Mouse (Mus musculus): ENCODE results near the gene St7. TPM values are rescaled to one million over a fixed set of nuclear protein-coding genes. Genes with fewer than 3 reads are reported as not detected.

St7 gene
- polyA plus RNA-seq (2015; fragmentation: Nextera tagmentation; extraction: Ambion mirVana) = 23.7 and 24.5 TPM in 2 replicates

- DNase-seq (ENCODE audit: low spot score) (peak; percentile 69), ATAC-seq (peak; percentile 26)
- Histone ChIP-seq H3K4me3 (ENCODE audit: low read depth, low read length) (peak within 1 kb of the TSS; percentile 86), H3K27ac (ENCODE audit: low read length) (peak within 1 kb of the TSS; percentile 97), H3K9ac (replicated peaks; ENCODE audit: low read depth) (peak within 1 kb of the TSS; percentile 89), H3K9me3 (ENCODE audit: low read length) (no peaks in the 10 kb centered on the region), H3K27me3 (replicated peaks; ENCODE audit: insufficient read depth, low read length) (no peaks in the 10 kb centered on the region), H3K4me2 (replicated peaks; ENCODE audit: low read depth, low read length) (peak within 1 kb of the TSS; percentile 67), H3K36me3 (ENCODE audit: insufficient read depth, low read length) (no peaks in the 10 kb centered on the region), H3K4me1 (ENCODE audit: insufficient read depth, low read depth, low read length) (peaks cover 7% of the 10 kb centered on the region; the same call in 1 of the 2 replicates)
- TF ChIP-seq CTCF (IDR thresholded peaks at IDR 0.05) (no peak), EP300 (IDR thresholded peaks at IDR 0.05) (peak; percentile 73)
- WGBS = 53% methylated on average over 7 of the region's 7 CpGs
These were observed at the start of gene St7 for GRCm38 (mm10) chr6:17692647-17693046. Gene St7, plus strand, starts transcription at chr6:17692933.

DNA sequence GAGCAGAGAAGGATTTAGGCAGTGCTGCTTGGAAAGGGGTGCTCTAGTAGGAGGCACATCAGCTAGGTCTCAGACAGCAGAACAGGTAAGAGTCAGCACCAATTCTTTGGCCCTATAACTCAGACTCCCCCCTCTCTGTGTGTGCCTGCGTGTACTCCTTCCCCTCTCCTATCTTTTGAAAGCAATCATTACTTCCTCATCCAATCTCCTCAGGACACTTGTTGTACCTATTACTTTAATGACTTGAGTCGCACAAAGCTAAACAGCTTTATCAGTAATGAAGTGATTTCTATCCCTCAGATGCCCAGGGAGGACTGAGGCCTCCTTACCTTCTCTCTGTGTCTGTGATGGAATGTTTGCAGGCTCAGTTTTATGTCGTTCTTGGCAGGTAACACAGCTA, 46.6 kb upstream of the St7 start:
- no peak overlapping the region for H3K9ac ChIP-seq (replicated peaks; ENCODE audit: low read depth)
- no peak for ATAC-seq
- no peak overlapping the region for H3K4me3 ChIP-seq (ENCODE audit: low read depth, low read length)
- H3K27ac ChIP-seq (ENCODE audit: low read length) = no peak overlapping the region
- WGBS = 13% methylated on average over 3 of the region's 3 CpGs
- H3K9me3 ChIP-seq (ENCODE audit: low read length) = no peaks in the 10 kb centered on the region
- H3K4me2 ChIP-seq (replicated peaks; ENCODE audit: low read depth, low read length) = no peak overlapping the region
- H3K27me3 ChIP-seq (replicated peaks; ENCODE audit: insufficient read depth, low read length) = no peaks in the 10 kb centered on the region
- H3K4me1 ChIP-seq (ENCODE audit: insufficient read depth, low read depth, low read length) = peaks cover 4% of the 10 kb centered on the region
- H3K36me3 ChIP-seq (ENCODE audit: insufficient read depth, low read length) = peaks cover 3% of the 10 kb centered on the region; the same call in 1 of the 2 replicates
- DNase-seq (ENCODE audit: low spot score) = no peak
- TF ChIP-seq EP300 (IDR thresholded peaks at IDR 0.05) (no peak), CTCF (IDR thresholded peaks at IDR 0.05) (no peak)

GRCm38 (mm10) chr6:17652132-17652531, 40.6 kb upstream of the St7 start:
- peaks cover 12% of the 10 kb centered on the region; the same call in 1 of the 2 replicates for H3K36me3 ChIP-seq (ENCODE audit: insufficient read depth, low read length)
- peak; percentile 56 for DNase-seq (ENCODE audit: low spot score)
- no peaks in the 10 kb centered on the region for H3K4me1 ChIP-seq (ENCODE audit: insufficient read depth, low read depth, low read length)
- no peak overlapping the region for H3K4me3 ChIP-seq (ENCODE audit: low read depth, low read length)
- no peak overlapping the region for H3K4me2 ChIP-seq (replicated peaks; ENCODE audit: low read depth, low read length)
- H3K9ac ChIP-seq (replicated peaks; ENCODE audit: low read depth) = no peak overlapping the region
- no peak overlapping the region for H3K27ac ChIP-seq (ENCODE audit: low read length)
- no peaks in the 10 kb centered on the region for H3K9me3 ChIP-seq (ENCODE audit: low read length)
- no peaks in the 10 kb centered on the region for H3K27me3 ChIP-seq (replicated peaks; ENCODE audit: insufficient read depth, low read length)
- ATAC-seq = 0 out of 2 replicates have a peak, but pooled peaks have one; percentile 12
- WGBS = 59% methylated on average over 2 of the region's 2 CpGs
- TF ChIP-seq CTCF (IDR thresholded peaks at IDR 0.05) = no peak
- TF ChIP-seq EP300 (IDR thresholded peaks at IDR 0.05) = 0 out of 2 replicates have a peak, but pooled peaks have one; percentile 35

DNA sequence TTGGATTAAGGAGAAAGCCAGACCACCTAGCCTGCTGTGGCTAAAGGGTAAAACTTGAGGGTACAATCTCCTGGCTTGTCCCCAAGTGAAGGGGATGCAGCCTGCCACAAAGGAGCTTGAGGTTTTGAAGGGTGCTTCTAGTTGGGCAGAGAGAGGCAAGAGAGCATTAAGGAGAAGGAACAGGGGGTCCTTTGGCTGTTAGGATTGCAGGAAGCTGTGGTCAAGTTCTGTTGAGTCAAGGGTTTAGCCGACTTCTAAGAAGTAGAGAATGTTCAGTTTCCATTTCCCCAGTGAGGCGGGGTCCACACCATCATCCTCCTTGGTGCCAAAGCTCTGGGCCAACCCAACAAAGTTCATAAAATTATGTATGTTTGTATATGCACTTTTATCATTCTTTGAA, 37.7 kb upstream of the St7 start:
- TF ChIP-seq EP300 (IDR thresholded peaks at IDR 0.05) (peak; percentile 59), CTCF (IDR thresholded peaks at IDR 0.05) (no peak)
- H3K36me3 ChIP-seq (ENCODE audit: insufficient read depth, low read length) = peaks cover 8% of the 10 kb centered on the region; the same call in 1 of the 2 replicates
- no peaks in the 10 kb centered on the region for H3K9me3 ChIP-seq (ENCODE audit: low read length)
- no peak overlapping the region for H3K9ac ChIP-seq (replicated peaks; ENCODE audit: low read depth)
- no peak overlapping the region for H3K4me3 ChIP-seq (ENCODE audit: low read depth, low read length)
- no peak overlapping the region for H3K27ac ChIP-seq (ENCODE audit: low read length)
- WGBS = 79% methylated on average over 2 of the region's 2 CpGs
- H3K27me3 ChIP-seq (replicated peaks; ENCODE audit: insufficient read depth, low read length) = no peaks in the 10 kb centered on the region
- DNase-seq (ENCODE audit: low spot score) = peak; percentile 25
- H3K4me2 ChIP-seq (replicated peaks; ENCODE audit: low read depth, low read length) = no peak overlapping the region
- no peaks in the 10 kb centered on the region for H3K4me1 ChIP-seq (ENCODE audit: insufficient read depth, low read depth, low read length)
- peak; percentile 17; the same call in 1 of the 2 replicates for ATAC-seq

- DNase-seq (ENCODE audit: low spot score) (no peak), ATAC-seq (no peak)
- Histone ChIP-seq H3K9me3 (ENCODE audit: low read length) (no peaks in the 10 kb centered on the region), H3K27ac (ENCODE audit: low read length) (no peak overlapping the region), H3K36me3 (ENCODE audit: insufficient read depth, low read length) (peaks cover 8% of the 10 kb centered on the region; the same call in 1 of the 2 replicates), H3K4me2 (replicated peaks; ENCODE audit: low read depth, low read length) (no peak overlapping the region), H3K27me3 (replicated peaks; ENCODE audit: insufficient read depth, low read length) (no peaks in the 10 kb centered on the region), H3K4me3 (ENCODE audit: low read depth, low read length) (no peak overlapping the region), H3K4me1 (ENCODE audit: insufficient read depth, low read depth, low read length) (no peaks in the 10 kb centered on the region), H3K9ac (replicated peaks; ENCODE audit: low read depth) (no peak overlapping the region)
- WGBS = 86% methylated on average over 1 of the region's 1 CpGs
- no peak for TF ChIP-seq CTCF (IDR thresholded peaks at IDR 0.05)
- TF ChIP-seq EP300 (IDR thresholded peaks at IDR 0.05) = no peak
These were observed 35.4 kb upstream of the St7 start for GRCm38 (mm10) chr6:17657308-17657707.

DNA sequence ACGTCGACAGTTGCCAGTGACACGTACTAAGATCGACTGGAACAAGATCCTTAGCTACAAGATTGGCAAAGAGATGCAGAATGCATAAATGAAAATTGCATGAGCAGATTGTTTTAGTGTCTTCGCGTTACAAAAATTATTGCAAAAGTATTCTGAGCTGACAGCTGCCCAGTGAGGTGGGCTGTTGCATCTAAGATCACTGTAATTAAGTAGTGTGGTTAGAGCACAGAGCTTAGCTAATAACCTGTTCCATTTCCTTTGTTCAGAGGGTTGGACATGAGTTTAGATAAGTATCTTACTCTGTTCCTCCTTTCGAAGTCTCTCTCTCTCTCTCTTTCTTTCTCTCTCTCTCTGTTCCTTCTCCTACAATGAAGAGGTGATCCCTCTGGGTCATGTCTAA, 27.4 kb upstream of the St7 start:
- TF ChIP-seq CTCF (IDR thresholded peaks at IDR 0.05) = no peak
- no peak for TF ChIP-seq EP300 (IDR thresholded peaks at IDR 0.05)
- peaks cover 21% of the 10 kb centered on the region; the same call in 1 of the 2 replicates for H3K36me3 ChIP-seq (ENCODE audit: insufficient read depth, low read length)

More for the DNA sequence above, 27.4 kb upstream of the St7 start:
- ATAC-seq (no peak), DNase-seq (ENCODE audit: low spot score) (no peak)
- H3K27ac ChIP-seq (ENCODE audit: low read length) = no peak overlapping the region
- H3K9ac ChIP-seq (replicated peaks; ENCODE audit: low read depth) = no peak overlapping the region
- H3K9me3 ChIP-seq (ENCODE audit: low read length) = no peaks in the 10 kb centered on the region
- H3K4me1 ChIP-seq (ENCODE audit: insufficient read depth, low read depth, low read length) = no peaks in the 10 kb centered on the region
- no peaks in the 10 kb centered on the region for H3K27me3 ChIP-seq (replicated peaks; ENCODE audit: insufficient read depth, low read length)
- H3K4me3 ChIP-seq (ENCODE audit: low read depth, low read length) = no peak overlapping the region
- 92% methylated on average over 7 of the region's 7 CpGs for WGBS
- H3K4me2 ChIP-seq (replicated peaks; ENCODE audit: low read depth, low read length) = no peak overlapping the region

All from lung, postnatal 0 days (tissue).